Mouse (Mus musculus): ENCODE measurements around the gene Mrpl14. TPM values are rescaled to one million over a fixed set of nuclear protein-coding genes. Genes with fewer than 3 reads are reported as not detected.
A peak's percentile ranks its signal among the peaks of the same experiment; 100 is the strongest.

The Mrpl14 gene
- total RNA-seq, 2 experiments from 2014 or later, result 95.6 to 103 TPM

DNA sequence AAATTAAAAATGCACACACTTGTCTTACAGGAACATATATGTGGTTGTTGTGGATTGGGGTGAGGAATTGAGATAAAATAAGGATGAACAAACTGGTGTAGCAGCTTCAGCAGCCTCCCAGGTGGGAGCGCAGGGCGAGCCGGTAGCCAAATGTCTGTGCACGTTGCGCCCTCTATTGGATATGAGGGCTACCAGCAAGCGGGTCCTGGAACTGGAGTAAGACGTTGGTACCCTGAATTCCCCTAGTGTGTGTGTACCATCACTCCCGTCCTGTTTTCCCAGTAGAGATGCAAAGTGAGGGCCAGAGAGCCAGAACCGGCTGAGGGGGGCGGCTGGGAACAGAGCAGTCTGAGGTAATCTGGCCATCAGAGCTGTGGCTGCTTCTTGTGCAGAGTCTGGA is 32.2 kb downstream of the Mrpl14 start:
- DNase-seq (ENCODE audit: low spot score in 2 of 2), result peak in 1 of 2 experiments; percentile 53

DNA sequence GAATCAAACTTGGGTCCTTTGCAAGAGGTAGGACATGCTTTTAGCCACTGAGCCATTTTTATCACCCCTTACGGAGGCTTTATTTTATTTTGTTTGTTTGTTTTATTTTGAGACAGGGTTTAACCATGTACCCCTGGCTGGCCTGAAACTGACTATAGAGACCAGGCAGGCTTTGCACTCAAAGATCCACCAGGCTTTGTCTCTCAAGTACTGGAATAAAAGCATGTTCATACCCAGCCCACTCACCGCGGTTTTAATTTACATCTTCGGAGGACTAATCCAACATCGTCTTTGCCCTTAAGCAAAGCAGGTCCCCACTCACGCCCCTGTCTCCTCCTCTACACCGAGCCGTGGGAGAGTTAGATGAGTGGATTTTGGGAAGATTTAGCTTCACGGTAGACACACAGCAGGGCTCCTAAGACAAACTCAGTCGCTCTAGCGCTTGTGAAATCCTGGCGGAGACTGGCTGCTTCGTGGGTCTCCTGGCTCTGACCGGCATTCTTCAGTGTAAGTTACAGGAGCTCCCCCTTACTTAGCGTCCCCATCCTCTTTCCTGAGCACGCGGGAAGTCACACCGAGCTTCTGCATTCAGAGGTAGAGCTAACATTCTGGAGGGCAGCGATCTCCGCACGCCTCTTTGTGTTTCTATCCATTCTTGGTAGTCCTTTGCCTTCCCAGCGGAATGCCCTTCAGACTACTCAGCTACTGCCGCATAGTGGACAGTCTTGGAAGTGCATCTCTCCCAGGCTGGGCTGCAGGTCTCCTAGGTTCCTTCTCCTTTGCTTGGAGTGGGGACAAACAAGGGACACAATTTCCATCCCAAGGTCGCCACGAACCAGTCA is 37.8 kb downstream of the Mrpl14 start:
- peak; percentile 58 to 63 for DNase-seq (ENCODE audit: low spot score in 2 of 2)

DNA sequence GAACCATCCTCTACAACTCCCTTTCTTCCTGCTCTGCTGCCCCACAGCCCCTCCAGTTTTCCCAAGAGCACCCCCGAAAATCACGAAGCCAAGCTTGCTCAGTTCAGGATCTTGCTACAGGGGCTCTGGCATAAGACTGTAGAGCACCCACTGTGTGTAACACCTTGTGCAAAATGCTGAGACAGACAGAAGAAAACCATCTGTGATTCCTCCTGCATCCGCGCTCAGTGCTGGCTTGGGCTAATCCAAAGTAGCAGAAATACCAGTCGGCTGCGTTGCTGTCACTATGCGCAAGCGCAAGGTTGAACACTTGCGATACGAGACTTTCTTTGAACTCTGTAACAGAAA is 38.4 kb downstream of the Mrpl14 start:
- DNase-seq (ENCODE audit: low spot score in 2 of 2), result no peak

DNA sequence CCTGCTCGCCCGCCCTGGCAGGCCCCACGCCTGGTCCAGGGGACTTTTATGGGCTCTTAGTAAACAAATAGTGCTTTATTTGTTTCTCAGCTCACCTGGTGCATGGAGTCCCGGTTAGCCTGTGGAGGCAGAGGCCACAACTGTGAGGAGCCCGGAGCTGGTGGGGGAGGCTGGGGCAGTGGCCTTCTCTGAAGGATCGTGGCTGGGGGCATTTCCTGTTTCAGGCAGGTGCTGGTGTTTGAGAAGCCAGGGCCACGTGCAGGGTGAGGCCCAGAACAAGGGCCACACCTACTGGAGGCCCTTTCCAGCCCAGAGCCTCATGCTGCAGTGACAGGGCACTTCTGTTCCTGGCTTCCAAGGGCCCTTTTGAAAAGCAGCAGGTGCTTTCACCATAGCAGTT is 40.1 kb downstream of the Mrpl14 start:
- no peak for DNase-seq (ENCODE audit: low spot score in 2 of 2)

DNA sequence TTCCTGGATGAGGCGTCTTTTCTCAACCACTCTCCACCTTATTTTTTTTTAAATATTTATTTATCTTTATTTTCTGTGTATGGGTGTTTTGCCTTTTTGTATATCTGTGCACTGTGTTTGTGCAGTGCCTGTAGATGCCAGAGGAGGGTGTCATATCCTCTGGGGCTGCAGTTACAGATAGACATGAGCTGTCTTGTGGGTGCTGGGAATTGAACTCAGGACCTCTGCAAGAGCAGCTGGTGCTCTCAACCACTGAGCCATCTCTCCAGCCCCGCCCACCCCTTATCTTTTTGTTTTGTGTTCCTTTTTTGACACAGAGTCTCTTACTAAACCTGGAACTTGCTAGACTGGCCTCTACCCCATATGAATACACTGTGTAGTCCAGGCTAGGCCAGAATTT is 41.4 kb downstream of the Mrpl14 start:
- no peak for DNase-seq (ENCODE audit: low spot score in 2 of 2)

DNA sequence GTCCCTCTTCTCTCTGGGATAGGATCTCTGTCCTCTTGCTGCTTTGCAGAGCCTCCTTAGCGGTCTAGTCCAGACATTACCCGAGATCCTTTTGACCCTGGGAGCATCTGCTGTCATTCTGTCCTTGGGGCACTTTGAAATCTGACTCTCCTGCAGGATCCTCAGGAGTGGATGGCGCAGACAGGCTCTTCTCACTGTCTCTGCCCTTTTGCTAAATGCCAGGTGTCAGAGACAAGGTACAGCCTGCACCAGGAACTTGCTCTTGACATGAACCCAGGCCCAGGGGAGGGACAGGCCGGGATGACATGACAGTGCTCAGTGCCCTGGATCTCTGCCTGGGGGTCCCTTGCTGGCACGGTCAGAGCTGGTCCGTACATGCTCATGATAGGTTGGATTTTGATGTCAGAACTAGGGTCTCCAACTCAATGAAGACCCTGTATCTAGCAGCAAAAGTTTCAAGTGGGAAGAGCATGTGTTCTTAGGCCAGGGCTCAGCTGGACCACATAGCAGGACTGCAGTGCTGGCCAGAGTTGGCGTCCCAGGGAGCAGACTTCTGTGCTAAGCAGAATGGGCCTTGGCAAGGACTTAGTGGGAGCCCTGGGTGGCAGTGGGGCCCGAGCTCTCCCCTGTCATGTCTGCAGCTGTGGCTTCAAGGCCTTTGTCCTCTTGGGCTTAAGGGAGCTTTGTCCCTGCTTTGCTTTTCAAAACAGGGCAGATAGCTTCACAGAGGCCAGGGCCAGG is 42.0 kb downstream of the Mrpl14 start:
- DNase-seq (ENCODE audit: low spot score in 2 of 2), result no peak

DNA sequence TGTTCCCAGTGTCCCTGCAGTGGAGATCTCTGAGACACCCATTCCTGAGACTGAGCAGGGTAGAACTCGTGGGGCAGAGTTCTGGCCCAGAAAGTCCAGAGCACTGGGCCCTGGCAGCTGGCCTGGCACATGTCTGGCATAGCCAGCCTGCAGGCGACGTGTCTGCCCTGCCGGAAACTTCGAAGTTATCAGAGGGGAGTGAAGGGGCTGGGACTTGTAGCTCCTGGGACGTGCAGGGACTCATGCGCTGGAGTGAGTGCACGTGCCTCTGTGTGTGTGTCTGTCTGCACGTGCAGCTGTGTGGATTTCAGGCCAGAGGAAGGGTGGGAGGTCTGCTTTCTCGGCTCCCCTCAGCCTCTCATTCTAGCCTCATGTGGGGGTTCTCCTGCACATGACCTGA is 43.3 kb downstream of the Mrpl14 start:
- no peak for DNase-seq (ENCODE audit: low spot score in 2 of 2)

DNA sequence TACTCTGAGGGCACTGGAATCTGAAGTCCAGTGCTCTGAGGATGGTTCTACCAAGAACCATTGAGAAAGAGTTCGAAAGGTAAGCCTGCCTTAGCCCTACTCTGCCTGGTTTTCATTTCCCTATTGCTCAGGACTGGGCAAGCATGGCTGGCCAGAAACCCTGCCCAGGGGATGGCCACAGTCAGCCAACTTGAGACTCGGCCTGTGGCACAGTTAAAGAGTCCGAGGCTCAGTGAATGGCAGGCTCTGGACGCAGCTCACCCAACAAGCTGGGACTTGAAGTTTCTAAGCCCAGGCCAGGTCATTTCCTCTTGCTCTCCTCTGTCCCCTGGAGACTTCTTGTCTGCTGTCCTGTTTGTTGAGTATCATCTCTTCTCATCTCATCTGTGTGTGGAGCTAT is 44.6 kb downstream of the Mrpl14 start:
- no peak for DNase-seq (ENCODE audit: low spot score in 2 of 2)

DNA sequence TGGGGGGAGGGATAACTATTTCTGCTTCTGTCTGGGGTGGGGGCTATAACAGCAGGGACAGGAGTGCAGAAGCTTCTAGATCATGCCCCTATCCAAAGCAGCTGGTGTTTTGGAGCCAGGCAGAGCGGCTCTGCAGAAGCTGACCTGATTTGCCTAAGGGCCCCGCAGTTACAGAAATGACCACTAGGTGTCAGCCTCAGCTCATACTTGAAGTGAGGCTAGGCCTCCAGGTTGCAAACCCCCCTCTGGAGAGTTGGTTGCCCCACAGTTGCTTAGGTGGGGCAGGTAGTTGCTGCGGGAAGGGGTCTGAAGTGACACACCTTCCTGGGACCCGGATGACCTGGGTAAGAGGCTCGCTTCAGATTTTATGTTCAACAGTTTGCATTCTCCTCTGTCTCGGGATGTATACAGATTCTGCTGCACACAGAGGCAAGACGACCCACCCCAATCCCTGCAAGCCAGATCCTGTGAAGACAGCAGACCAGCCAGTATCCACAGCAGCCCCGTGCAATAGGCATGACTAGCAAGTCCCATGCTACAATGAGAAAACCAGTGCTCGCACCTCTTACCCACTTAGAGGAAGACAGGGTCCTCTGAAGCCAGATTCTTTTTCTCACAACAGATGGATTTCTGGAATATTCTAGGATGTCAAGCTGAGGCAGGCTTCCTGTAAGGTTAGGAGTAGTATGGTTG is 45.2 kb downstream of the Mrpl14 start:
- peak; percentile 71 to 78 for DNase-seq (ENCODE audit: low spot score in 2 of 2)

DNA sequence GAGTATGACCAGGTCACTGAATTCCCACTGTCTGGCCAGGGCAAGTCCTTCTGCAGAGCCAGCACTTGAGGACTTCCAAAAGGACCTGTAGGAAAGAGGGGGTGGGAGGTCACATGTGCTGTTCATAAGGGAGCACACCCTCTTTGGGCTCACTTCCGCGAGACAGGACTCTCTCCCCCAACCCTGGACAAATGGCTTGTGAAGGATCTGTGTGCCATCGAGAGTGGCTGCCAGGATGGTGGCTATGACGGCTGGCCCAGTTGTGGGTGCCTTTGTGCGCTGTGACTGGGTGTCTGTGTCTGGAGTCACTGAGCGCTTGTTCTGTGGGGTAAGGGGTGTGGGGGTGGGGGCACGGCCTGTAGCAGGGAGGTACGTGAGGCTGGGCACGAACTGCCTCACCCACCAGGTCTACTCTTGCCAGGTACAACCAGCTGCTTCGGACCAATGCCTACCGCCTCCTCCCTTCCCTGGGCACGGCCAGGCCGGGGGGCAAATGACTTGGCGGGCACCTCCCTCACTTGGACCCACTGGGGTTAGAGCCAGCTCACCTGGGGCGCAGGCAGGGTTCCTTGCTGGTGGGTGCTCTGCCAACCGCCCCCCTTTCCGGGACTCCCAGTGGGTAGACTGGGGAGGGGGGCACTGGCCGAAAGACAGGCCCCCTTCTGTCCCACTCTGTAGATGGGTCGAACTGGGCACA is 47.1 kb downstream of the Mrpl14 start:
- no peak for DNase-seq (ENCODE audit: low spot score in 2 of 2)

DNA sequence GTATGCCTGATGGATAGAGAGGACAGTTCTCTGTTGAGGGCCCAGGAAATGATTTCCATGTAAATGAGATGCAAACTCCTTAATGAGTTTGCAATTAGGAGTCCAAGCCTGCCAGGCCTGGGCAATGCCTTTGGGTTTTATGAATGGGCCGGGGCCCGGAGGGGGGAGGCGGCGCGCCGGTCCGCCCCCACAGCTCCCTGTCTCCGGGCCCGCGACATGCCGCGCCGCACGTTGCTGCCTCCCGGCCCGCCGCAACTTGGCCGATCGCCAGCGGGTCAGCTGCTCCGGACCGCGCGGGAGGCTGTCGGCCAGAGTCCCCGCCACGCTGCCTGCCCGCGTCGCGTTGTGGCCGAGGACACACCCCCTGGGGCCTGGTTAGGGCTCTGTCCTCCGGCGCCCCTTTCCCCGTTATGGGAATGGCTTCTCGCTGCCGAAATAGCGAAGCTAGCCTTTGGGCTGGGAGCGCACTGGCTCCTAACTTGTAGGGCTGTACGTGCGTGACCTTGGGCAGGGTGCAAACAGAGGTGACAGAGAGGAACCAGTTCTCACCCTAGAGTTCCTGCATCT is 47.7 kb downstream of the Mrpl14 start, which contains the start of gene 1600014C23Rik:
Gene 1600014C23Rik (minus strand): TSS at position 110 of the 567 bp plus-strand sequence.
- DNase-seq (ENCODE audit: low spot score in 2 of 2), result no peak

DNA sequence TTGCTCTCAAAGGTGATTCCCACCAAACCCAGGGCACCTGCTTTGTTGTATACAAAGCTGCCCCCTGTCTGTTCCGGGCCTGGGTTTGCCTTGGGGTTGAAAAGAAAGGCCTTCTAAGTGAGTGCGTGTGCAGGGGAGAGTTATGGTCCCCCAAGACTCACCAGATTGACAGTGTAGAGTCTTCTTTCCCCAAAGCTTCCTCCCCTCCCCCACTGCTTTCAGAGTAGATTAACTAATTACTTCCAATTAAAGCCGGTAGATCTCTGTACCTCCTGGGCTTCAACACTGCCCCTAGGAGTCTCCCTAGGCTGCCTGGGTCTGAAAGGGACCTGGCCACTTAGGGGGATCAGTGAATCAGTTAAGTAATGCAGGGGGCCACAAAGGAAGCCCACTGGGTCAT is 48.2 kb downstream of the Mrpl14 start:
- DNase-seq (ENCODE audit: low spot score in 2 of 2), result no peak

DNA sequence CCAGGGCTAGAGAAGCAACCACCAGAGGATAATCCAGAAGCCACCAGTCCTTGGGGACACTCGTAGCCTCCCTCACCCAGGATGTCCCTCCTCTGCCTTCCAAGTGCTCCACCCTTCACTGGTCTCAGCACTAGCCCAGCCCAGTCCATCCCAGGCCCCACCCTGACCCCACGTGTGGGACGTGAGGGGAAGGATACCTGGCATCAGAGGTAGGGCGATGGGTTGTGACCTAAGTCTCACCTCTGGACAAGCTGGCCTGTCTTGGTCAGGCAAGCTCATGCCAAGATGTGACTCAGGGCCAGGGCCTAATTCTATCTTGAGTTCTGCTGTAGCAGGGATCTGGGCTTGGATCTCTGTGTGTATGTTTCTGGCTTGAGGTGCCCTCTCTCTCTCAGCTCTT is 48.8 kb downstream of the Mrpl14 start:
- no peak for DNase-seq (ENCODE audit: low spot score in 2 of 2)

DNA sequence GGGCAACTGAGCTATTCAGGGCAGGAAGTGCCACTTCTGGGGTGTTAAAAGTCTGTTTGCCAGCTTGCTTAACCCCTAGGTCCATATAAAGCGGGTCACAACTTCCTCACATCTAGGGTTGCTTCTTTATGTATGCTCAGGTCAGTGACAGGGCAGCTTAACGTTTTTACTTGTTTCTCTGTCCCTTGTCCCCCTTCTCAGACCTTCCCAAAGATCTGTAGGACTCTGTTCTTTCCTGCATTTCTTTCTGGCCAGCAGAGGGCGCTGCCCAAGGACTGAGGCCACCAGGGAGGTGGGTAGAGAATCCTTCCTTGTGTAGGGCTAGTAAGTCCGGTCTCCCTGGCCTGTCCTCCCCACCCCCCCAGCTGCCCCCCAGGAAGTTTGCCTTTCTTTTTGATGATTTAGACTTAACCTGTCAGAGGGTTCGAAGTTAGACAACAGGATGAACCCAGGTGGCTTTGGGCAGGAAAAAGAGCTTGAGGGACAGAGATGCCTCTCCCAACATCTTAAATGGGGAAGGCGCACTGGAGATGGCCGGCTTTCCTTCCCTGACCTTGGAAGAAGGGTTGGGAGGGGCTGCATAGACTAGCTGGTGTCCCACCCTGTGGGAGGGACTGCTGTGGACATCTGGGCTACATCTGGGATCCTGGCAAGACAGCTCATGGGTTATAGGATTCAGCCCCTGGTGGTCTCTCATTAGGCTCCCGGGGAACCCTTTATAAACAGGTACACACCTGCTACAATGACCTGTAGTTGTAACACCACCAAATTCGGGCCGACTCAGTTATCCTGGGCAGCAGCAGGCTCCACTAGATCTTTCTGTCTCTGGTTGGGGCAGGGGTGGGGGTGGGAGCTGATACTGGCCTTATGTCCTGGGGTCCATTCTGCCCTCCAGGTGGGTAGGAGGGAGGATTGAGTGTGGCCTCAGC is 49.5 kb downstream of the Mrpl14 start:
- DNase-seq (ENCODE audit: low spot score in 2 of 2), result peak; percentile 68 to 77

DNA sequence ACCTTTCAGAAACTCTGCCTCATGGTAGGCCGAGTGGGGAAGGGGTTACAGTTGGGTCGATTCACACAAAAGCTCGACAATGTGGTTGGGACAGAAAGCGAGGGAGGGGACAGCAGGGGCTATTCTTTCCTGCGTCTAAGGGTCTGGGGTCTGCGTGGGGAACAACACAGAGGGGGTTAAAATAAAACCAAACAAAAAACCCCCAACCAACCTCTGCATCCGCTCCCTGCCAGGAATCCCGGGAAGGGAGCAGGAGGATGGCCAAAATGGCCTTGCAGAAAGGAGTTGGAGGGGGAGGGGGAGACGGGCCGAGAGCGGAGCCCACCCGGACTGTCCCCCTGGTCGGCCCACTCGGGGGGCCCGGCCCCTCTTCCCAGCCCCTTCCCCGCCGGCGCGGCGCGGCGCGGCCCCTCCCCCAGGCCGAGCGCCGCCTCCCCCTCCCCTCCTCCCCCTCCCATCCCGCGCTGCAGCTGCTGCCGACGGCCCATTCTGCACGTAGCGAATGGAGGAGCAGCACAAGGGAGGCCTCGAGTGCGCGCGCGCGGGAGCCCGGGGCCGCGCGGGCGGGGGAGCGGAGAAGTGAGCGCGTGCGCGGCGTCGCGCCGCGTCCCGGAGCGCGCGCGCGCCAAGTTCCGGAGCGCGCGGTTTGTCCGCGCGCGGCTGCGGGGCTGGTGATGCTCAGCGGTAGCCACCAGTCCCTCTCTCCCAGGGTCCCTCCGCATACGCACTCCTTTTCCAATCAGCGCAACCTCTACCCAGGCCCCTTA is 50.4 kb downstream of the Mrpl14 start:
- peak; percentile 58 to 60 for DNase-seq (ENCODE audit: low spot score in 2 of 2)

DNA sequence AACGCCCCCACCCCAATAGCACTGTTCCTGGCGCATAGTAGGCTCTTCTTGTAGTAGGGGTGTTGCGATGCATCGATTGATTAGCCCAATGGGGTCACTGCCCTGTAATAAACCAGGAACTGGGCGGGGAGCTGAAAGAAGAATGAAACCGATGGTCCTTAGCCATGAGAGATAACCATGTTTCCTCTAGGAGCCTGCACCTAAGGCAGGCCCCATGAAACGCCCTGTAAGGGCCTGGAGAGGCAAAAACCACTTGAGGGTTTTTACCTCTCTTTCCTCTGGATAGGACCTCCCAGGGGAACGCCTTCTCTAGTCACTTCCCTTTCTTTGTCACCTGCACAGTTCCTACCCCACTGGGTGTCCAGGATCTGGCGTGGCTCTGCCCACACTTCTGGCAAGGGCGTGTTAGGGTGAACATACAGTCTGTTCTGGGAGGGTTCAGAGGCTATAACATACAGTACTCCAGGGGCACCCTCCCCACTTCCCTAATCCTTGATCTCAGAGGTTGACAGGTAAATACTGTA is 51.0 kb downstream of the Mrpl14 start:
- no peak for DNase-seq (ENCODE audit: low spot score in 2 of 2)

DNA sequence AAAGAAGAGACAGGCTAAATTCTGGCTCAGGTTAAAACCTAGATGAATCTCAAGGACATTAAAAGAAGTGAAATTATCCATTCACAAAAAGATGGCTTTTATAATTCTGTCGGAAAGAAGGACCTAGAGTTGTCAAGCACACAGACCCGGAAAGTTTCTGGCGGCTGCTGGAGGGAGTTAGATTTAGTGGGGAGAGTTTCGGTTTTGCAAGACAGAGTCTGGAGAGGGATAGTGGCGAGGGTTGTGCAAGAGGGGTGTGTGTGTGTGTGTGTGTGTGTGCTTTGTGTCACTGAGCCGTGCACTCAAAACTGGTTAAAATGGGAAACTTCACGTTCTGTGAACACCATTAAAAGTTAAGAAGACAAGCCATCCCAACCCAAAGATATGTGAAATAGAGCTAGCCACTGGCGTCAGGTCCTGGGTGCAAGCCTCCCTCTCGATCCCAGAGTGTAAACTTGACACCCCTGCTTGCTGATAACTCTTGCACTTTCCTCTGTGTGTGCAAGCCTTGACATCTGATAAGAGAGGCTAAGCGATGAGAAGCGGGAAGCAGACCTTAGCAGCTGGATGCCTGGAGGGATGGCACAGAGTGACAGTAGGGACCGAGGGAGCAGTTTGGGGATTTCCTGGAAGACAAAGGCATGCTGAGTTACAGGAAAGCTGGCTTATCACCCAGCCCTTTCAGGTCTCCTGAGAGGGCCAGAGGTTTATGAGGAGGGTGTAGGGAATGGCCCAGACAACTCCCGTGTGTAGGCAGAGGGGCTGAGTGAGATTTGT is 56.4 kb downstream of the Mrpl14 start:
- DNase-seq (ENCODE audit: low spot score in 2 of 2), result no peak

DNA sequence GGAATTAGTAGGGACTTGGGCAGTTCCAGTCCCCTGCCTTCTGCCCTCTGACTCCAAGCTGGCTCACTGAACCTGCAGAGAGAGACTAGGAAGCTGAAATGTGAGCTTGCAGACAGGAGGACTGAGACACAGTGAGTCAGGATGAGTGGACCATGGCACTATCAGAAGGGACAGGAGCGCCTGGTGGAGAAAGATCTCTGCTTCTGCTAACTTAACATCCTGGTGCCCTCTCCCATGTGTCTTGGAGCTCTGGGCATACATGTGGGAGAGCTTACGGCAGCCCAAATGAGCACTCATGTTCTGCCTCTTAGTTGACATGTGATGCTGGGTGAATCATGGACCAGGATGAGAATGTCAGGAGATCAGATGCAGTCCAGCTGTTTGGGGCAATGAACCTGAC is 59.5 kb downstream of the Mrpl14 start:
- DNase-seq (ENCODE audit: low spot score in 2 of 2), result no peak
